In genomic region chr2:112309161-112309600, GRCm38 (mm10) we compare ENCODE assay signal across 10 mouse cellular contexts. TPM values are rescaled to one million over a fixed set of nuclear protein-coding genes. Genes with fewer than 3 reads are reported as not detected.
DNase-seq lines count a peak whose midpoint lies in the region; ATAC-seq and TF ChIP-seq lines count a peak whose summit lies in the region.
"Had no signal": no experiment of that assay in that cellular context is flagged by ENCODE, and none has a peak within 500 bp of the region (broad histone marks: within the 10 kb centered on the region; RNA-seq: fewer than 3 reads in every experiment).

No protein-coding gene starts in this region.

- no peaks in the 10 kb centered on the region for H3K36me3 ChIP-seq in heart, embryonic 11.5 days (ENCODE audit: control insufficient read depth, insufficient read depth, low read length)
- no peaks in the 10 kb centered on the region for H3K36me3 ChIP-seq in liver, embryonic 13.5 days
- H3K36me3 ChIP-seq in forebrain, embryonic 13.5 days (ENCODE audit: poor library complexity, severe bottlenecking) = no peaks in the 10 kb centered on the region

- ATAC-seq in heart, embryonic 11.5 days (replicated peaks; ENCODE audit: insufficient number of reproducible peaks, low FRiP score, low TSS enrichment) = no peak
- peak; percentile 66 for ATAC-seq in liver, embryonic 13.5 days (ENCODE audit: low read depth)
- ATAC-seq in forebrain, embryonic 13.5 days = no peak

- H3K9ac ChIP-seq in heart, embryonic 11.5 days (ENCODE audit: low read depth, low read length) = no peak overlapping the region
- H3K9ac ChIP-seq in liver, embryonic 13.5 days = no peak overlapping the region
- H3K9ac ChIP-seq in forebrain, embryonic 13.5 days = no peak overlapping the region

- intact Hi-C loops in left cerebral cortex, postnatal 10 days (cut with DNase I) = no loop called here

- H3K4me1 ChIP-seq in heart, embryonic 11.5 days (ENCODE audit: control insufficient read depth, insufficient read depth, low read length) = 0 out of 2 replicates have a peak, but pooled peaks cover 5% of the 10 kb centered on the region
- H3K4me1 ChIP-seq in cerebellum, adult 2 months (ENCODE audit: control insufficient read depth, insufficient read depth, low read length) = peaks cover 6% of the 10 kb centered on the region; the same call in 1 of the 2 replicates
- peaks cover 6% of the 10 kb centered on the region for H3K4me1 ChIP-seq in liver, embryonic 13.5 days (replicated peaks)
- H3K4me1 ChIP-seq in forebrain, embryonic 13.5 days = no peaks in the 10 kb centered on the region

- no peak for TF ChIP-seq CTCF in cerebellum, adult 2 months (IDR thresholded peaks at IDR 0.05; ENCODE audit: borderline replicate concordance, insufficient read depth, low read depth, low read length)

- no peak for DNase-seq in heart, postnatal 4 days
- DNase-seq in CD4-positive, CD25-positive, alpha-beta regulatory T cell, adult 2 months (ENCODE audit: low read depth, low spot score) = peak; percentile 31
- peak; percentile 27 to 43 for DNase-seq in cerebellum, adult 2 months
- no peak for DNase-seq in liver, embryonic 13.5 days
- DNase-seq in spleen, postnatal 10 days (ENCODE audit: low spot score in 2 of 2) = no peak
- no peak for DNase-seq in left cerebral cortex, postnatal 10 days (ENCODE audit: extremely low spot score in 1 of 2, low spot score in 2 of 2)
- DNase-seq: layer of hippocampus, postnatal 36 days had no signal

- H3K27me3 ChIP-seq in heart, embryonic 11.5 days (ENCODE audit: control insufficient read depth, insufficient read depth, low read length) = no peaks in the 10 kb centered on the region
- no peaks in the 10 kb centered on the region for H3K27me3 ChIP-seq in cerebellum, adult 2 months (ENCODE audit: control insufficient read depth, insufficient read depth, low read length)
- no peaks in the 10 kb centered on the region for H3K27me3 ChIP-seq in liver, embryonic 13.5 days
- no peaks in the 10 kb centered on the region for H3K27me3 ChIP-seq in forebrain, embryonic 13.5 days

- no peak overlapping the region for H3K4me3 ChIP-seq in heart, embryonic 11.5 days (ENCODE audit: low read depth, low read length)
- H3K4me3 ChIP-seq in cerebellum, adult 2 months (replicated peaks; ENCODE audit: insufficient read depth, low read depth, low read length) = no peak overlapping the region
- no peak overlapping the region for H3K4me3 ChIP-seq in liver, embryonic 13.5 days (replicated peaks)
- H3K4me3 ChIP-seq in forebrain, embryonic 13.5 days = no peak overlapping the region

- H3K9me3 ChIP-seq in heart, embryonic 11.5 days (replicated peaks; ENCODE audit: control insufficient read depth, low read length) = no peaks in the 10 kb centered on the region
- no peaks in the 10 kb centered on the region for H3K9me3 ChIP-seq in liver, embryonic 13.5 days (replicated peaks)
- no peaks in the 10 kb centered on the region for H3K9me3 ChIP-seq in forebrain, embryonic 13.5 days (replicated peaks)

- 0 out of 2 replicates have a peak overlapping the region, but pooled peaks have one; percentile 0 for H3K4me2 ChIP-seq in heart, embryonic 11.5 days
- peak overlapping the region; percentile 21; the same call in 1 of the 2 replicates for H3K4me2 ChIP-seq in liver, embryonic 13.5 days
- H3K4me2 ChIP-seq in forebrain, embryonic 13.5 days = no peak overlapping the region

- WGBS in heart, embryonic 11.5 days (ENCODE audit: insufficient replicate concordance) = 47% methylated on average over 10 of the region's 10 CpGs
- 20% methylated on average over 10 of the region's 10 CpGs for WGBS in cerebellum, adult 2 months
- WGBS in liver, embryonic 13.5 days (ENCODE audit: insufficient replicate concordance) = 17% methylated on average over 10 of the region's 10 CpGs
- 77% methylated on average over 10 of the region's 10 CpGs for WGBS in forebrain, embryonic 13.5 days

- no peak overlapping the region for H3K27ac ChIP-seq in heart, embryonic 11.5 days (ENCODE audit: low read depth, low read length)
- H3K27ac ChIP-seq in cerebellum, adult 2 months (ENCODE audit: insufficient read depth, low read length) = no peak overlapping the region; the same call in 1 of the 2 replicates
- peak overlapping the region; percentile 5; the same call in 1 of the 2 replicates for H3K27ac ChIP-seq in liver, embryonic 13.5 days
- H3K27ac ChIP-seq in forebrain, embryonic 13.5 days = no peak overlapping the region

- TF ChIP-seq POLR2A in cerebellum, adult 2 months (IDR thresholded peaks at IDR 0.05; ENCODE audit: borderline replicate concordance, insufficient read depth, low read length) = no peak

RNA-seq across cellular contexts. Expression of gene Gm21985, which starts 43.1 kb away (rescaled TPM):
- polyA plus RNA-seq in heart, embryonic 11.5 days (2014; fragmentation: Nextera tagmentation; extraction: Ambion mirVana) = 0.06 TPM in 1 of 2 replicates, not detected in the other
- not detected for total RNA-seq in heart, postnatal 4 days (2021)
- 0.19 TPM in 1 of 2 replicates, not detected in the other for polyA plus RNA-seq in cerebellum, adult 2 months (2012; rRNA removed)
- not detected in 2 replicates for polyA plus RNA-seq in liver, embryonic 13.5 days (2015; fragmentation: Nextera tagmentation; extraction: Ambion mirVana)
- not detected in 2 replicates for polyA plus RNA-seq in forebrain, embryonic 13.5 days (2015; fragmentation: Nextera tagmentation; extraction: Ambion mirVana)
- total RNA-seq in left cerebral cortex, postnatal 10 days (2021) = 1 to 10 TPM; 1.2 to 3.6 TPM
- polyA plus RNA-seq: neural tube, embryonic 11.5 days had no signal

RNA-seq across cellular contexts. Expression of gene Slc12a6, which starts 43.6 kb away (rescaled TPM):
- 12.8 and 15.0 TPM in 2 replicates for polyA plus RNA-seq in heart, embryonic 11.5 days (2014; fragmentation: Nextera tagmentation; extraction: Ambion mirVana)
- total RNA-seq in heart, postnatal 4 days (2021) = 10 to 100 TPM; 35.5 to 36.5 TPM
- polyA plus RNA-seq in cerebellum, adult 2 months (2012; rRNA removed) = 96.9 and 98.7 TPM in 2 replicates
- polyA plus RNA-seq in liver, embryonic 13.5 days (2015; fragmentation: Nextera tagmentation; extraction: Ambion mirVana) = 3.6 and 3.9 TPM in 2 replicates
- 11.8 and 14.7 TPM in 2 replicates for polyA plus RNA-seq in forebrain, embryonic 13.5 days (2015; fragmentation: Nextera tagmentation; extraction: Ambion mirVana)
- total RNA-seq in left cerebral cortex, postnatal 10 days (2021) = 10 to 100 TPM; 92.8 to 96.6 TPM

RNA-seq across cellular contexts. Expression of gene Nop10, which starts 47.5 kb away (rescaled TPM):
- polyA plus RNA-seq in heart, embryonic 11.5 days (2014; fragmentation: Nextera tagmentation; extraction: Ambion mirVana) = 157 and 168 TPM in 2 replicates
- 10 to 100 TPM; 64.1 to 65.4 TPM for total RNA-seq in heart, postnatal 4 days (2021)
- 99.7 and 104 TPM in 2 replicates for polyA plus RNA-seq in cerebellum, adult 2 months (2012; rRNA removed)
- polyA plus RNA-seq in liver, embryonic 13.5 days (2015; fragmentation: Nextera tagmentation; extraction: Ambion mirVana) = 199 and 208 TPM in 2 replicates
- polyA plus RNA-seq in forebrain, embryonic 13.5 days (2015; fragmentation: Nextera tagmentation; extraction: Ambion mirVana) = 180 and 196 TPM in 2 replicates
- 10 to 100 TPM; 72.0 to 74.7 TPM for total RNA-seq in left cerebral cortex, postnatal 10 days (2021)

RNA-seq across cellular contexts. Expression of gene Nutm1, which starts 50.1 kb away (rescaled TPM):
- polyA plus RNA-seq in heart, embryonic 11.5 days (2014; fragmentation: Nextera tagmentation; extraction: Ambion mirVana) = 0.04 TPM in 1 of 2 replicates, not detected in the other
- not detected for total RNA-seq in heart, postnatal 4 days (2021)
- not detected in 2 replicates for polyA plus RNA-seq in cerebellum, adult 2 months (2012; rRNA removed)
- not detected in 2 replicates for polyA plus RNA-seq in liver, embryonic 13.5 days (2015; fragmentation: Nextera tagmentation; extraction: Ambion mirVana)
- polyA plus RNA-seq in forebrain, embryonic 13.5 days (2015; fragmentation: Nextera tagmentation; extraction: Ambion mirVana) = not detected in 2 replicates
- not detected for total RNA-seq in left cerebral cortex, postnatal 10 days (2021)
- total RNA-seq: layer of hippocampus, postnatal 36 days had no signal
- polyA plus RNA-seq: neural tube, embryonic 11.5 days had no signal

RNA-seq across cellular contexts. Expression of gene Emc4, which starts 58.6 kb away (rescaled TPM):
- polyA plus RNA-seq in heart, embryonic 11.5 days (2014; fragmentation: Nextera tagmentation; extraction: Ambion mirVana) = 92.1 and 101 TPM in 2 replicates
- total RNA-seq in heart, postnatal 4 days (2021) = 10 to 100 TPM; 57.4 to 61.0 TPM
- 249 and 256 TPM in 2 replicates for polyA plus RNA-seq in cerebellum, adult 2 months (2012; rRNA removed)
- polyA plus RNA-seq in liver, embryonic 13.5 days (2015; fragmentation: Nextera tagmentation; extraction: Ambion mirVana) = 48.0 and 50.9 TPM in 2 replicates
- polyA plus RNA-seq in forebrain, embryonic 13.5 days (2015; fragmentation: Nextera tagmentation; extraction: Ambion mirVana) = 139 and 147 TPM in 2 replicates
- total RNA-seq in left cerebral cortex, postnatal 10 days (2021) = 100 to 1,000 TPM; 165 to 172 TPM

Comparison
In these comparisons a context has a peak if more than half of its experiments do, and no peak if none do; other contexts are left out.
1. DNase-seq: peak in CD4-positive, CD25-positive, alpha-beta regulatory T cell, adult 2 months (single experiment) and cerebellum, adult 2 months (2 of 2); none in heart, postnatal 4 days (single experiment), liver, embryonic 13.5 days (single experiment), spleen, postnatal 10 days (0 of 2) and left cerebral cortex, postnatal 10 days (0 of 2).